Mouse (Mus musculus) hindbrain, embryonic 11.5 days (tissue): ENCODE measurements around the gene E030018B13Rik. TPM values are rescaled to one million over a fixed set of nuclear protein-coding genes. Genes with fewer than 3 reads are reported as not detected.

ENCODE experiments used
- ATAC-seq: fragments of 200-750 bp; cut with Nextera tagmentation; 2 replicates; pipeline ENCODE4 v1.8.0; 2017; ENCODE audit warnings: mild to moderate bottlenecking, moderate TSS enrichment, moderate library complexity; ENCODE audit not compliant: low FRiP score
- DNase-seq: peaks from one replicate; pipeline ENCODE4 v3.0.0-alpha.2; 2015; ENCODE audit warnings: low spot score
- H3K27ac ChIP-seq: fragments of 300-500 bp; sonication (generic); 2 replicates; pipeline ENCODE4 v1.5.1; 2014; ENCODE audit warnings: mild to moderate bottlenecking, low read depth, low read length
- H3K27me3 ChIP-seq: fragments of 300-500 bp; sonication (generic); 2 replicates; pipeline ENCODE4 v1.6.1; 2014; ENCODE audit warnings: mild to moderate bottlenecking, low read length, moderate library complexity, mixed read lengths; ENCODE audit not compliant: control insufficient read depth, insufficient read depth
- H3K36me3 ChIP-seq: fragments of 300-500 bp; sonication (generic); 2 replicates; pipeline ENCODE4 v1.6.1; 2014; ENCODE audit warnings: mild to moderate bottlenecking, low read length, moderate library complexity, mixed read lengths; ENCODE audit not compliant: control insufficient read depth, insufficient read depth
- H3K4me1 ChIP-seq: fragments of 300-500 bp; sonication (generic); replicated peaks from 2 replicates; pipeline ENCODE4 v1.6.1; 2014; ENCODE audit warnings: low read length, mixed read lengths; ENCODE audit not compliant: control insufficient read depth, insufficient read depth
- H3K4me2 ChIP-seq: fragments of 300-500 bp; sonication (generic); replicated peaks from 2 replicates; pipeline ENCODE4 v1.6.1; 2014; ENCODE audit warnings: mild to moderate bottlenecking, low read depth, low read length
- H3K4me3 ChIP-seq: fragments of 300-500 bp; sonication (generic); 2 replicates; pipeline ENCODE4 v1.5.1; 2014; ENCODE audit warnings: low read depth, low read length
- H3K9ac ChIP-seq: fragments of 300-500 bp; sonication (generic); 2 replicates; pipeline ENCODE4 v1.6.1; 2014; ENCODE audit warnings: low read depth, low read length
- H3K9me3 ChIP-seq: fragments of 300-500 bp; sonication (generic); 2 replicates; pipeline ENCODE4 v1.6.1; 2016; ENCODE audit warnings: low read length; ENCODE audit not compliant: control insufficient read depth
- WGBS: fragments of 180-500 bp; shearing (Covaris S2); extraction: QIAGEN DNeasy Blood & Tissue Kit; methylation state at CpG from one replicate; pipeline ENCODE4 v1.1.7; 2014; 5-methylcytosine and 5-hydroxymethylcytosine counted together
- polyA plus RNA-seq: library from polyadenylated mRNA; unstranded; fragments of >200 nt; fragmentation: Nextera tagmentation; extraction: Ambion mirVana; gene quantifications from 2 replicates; pipeline ENCODE4 v1.2.1, GENCODE M21; 2014

Gene E030018B13Rik
- polyA plus RNA-seq, 1 experiment from 2014 or later: 0.28 TPM

DNA sequence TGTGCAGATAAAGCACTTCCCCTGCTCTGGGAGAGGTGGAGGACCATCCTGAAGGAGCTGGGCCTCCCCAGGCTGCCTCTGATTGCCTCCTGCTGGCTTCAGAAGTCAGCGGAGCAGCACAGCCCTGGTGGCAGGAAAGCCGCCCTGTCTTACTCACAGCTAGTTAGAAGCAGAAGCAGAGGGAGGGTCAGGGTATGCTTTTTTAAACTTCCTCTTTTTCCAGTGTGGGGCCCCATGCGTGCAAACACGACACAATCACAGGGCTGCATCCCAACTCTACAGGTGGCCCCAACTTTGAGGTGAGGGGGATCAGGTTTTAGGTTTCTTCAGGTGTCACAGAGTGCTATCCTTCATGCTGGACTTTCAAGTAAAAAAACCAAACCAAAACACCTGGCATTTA, 5.7 kb upstream of the E030018B13Rik start:
- no peak overlapping the region for H3K4me3 ChIP-seq
- H3K4me1 ChIP-seq: peaks cover 18% of the 10 kb centered on the region
- H3K27ac ChIP-seq: no peak overlapping the region
- H3K9ac ChIP-seq: no peak overlapping the region
- no peaks in the 10 kb centered on the region for H3K27me3 ChIP-seq
- DNase-seq: no peak
- H3K4me2 ChIP-seq: no peak overlapping the region
- ATAC-seq: no peak
- H3K36me3 ChIP-seq: no peaks in the 10 kb centered on the region
- WGBS: 50% methylated on average over 4 of the region's 4 CpGs
- no peaks in the 10 kb centered on the region for H3K9me3 ChIP-seq

DNA sequence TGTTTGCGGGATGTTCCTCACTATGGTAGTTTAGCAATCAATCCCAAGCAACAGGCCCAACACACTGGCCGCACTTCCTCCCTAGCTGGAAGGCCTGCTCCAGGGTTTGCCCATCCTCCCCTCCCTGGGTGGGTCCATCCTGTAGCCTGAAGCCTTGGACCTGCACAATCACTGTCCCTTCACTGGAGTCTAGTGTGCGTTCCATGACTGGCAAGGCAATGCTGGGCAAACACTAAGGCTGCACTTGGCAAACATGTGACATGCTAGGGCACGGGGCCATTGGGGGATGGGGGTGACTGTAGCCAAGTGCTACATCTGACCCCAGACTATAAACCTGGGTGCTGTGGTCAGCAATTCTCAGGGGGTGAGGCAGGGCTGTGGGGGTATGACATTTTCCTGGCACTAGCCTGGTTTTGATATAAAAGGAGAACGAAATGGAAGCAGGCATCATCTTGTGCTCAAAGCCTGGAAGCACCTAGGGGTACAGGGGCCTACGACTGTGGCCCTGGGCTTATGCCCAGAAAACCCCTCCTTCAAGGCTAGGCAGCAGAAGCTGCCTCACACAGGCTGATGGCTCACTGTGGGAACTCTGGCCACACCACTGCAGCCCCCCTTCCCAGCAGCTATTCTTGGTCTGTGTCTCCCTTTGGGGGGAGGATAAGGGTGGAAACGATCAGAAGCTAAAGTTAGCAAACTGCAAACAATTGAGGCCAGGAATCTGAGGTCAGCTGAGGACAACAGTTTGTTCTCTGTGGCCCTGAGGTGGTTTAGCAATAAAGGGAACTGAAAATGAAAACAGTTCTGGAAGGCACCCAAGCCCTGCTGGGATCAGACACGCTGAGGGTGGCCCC, 5.0 kb upstream of the E030018B13Rik start:
- Histone ChIP-seq H3K9ac (no peak overlapping the region), H3K9me3 (no peaks in the 10 kb centered on the region), H3K4me1 (peaks cover 18% of the 10 kb centered on the region), H3K27me3 (no peaks in the 10 kb centered on the region), H3K36me3 (no peaks in the 10 kb centered on the region), H3K4me3 (no peak overlapping the region), H3K27ac (no peak overlapping the region), H3K4me2 (no peak overlapping the region)
- no peak for ATAC-seq
- DNase-seq: no peak
- WGBS: 54% methylated on average over 8 of the region's 8 CpGs

DNA sequence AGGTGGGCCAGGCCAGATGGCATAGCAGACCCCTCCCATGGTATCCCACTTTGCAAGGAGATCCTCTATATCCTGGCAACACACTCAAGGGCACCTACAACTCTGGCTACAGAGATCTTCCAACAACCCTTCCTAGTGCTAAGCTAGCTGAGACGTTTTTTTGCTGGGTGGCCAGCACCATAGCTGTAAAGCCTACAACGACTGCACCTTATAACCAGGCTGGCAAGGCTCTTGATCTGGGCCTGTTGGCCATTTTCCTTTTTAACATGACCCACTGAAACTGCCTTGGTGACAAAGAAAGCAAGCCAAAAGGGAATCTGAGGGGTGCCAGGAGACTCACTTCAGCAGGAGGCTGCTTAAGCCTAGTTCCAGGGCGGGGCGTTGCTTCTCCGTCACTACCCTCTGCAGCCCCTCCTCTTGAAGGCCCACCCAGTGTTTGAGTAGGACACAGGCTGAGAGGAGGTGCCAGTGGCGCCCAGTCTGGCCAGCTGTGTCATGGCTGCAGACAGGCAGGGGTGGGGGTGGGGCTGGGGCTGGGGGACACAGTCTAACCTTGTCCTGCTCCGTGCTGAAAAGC, 4.3 kb upstream of the E030018B13Rik start:
- no peaks in the 10 kb centered on the region for H3K9me3 ChIP-seq
- H3K36me3 ChIP-seq: no peaks in the 10 kb centered on the region
- no peak overlapping the region for H3K27ac ChIP-seq
- H3K4me2 ChIP-seq: no peak overlapping the region
- ATAC-seq (peak; percentile 26; the same call in 1 of the 2 replicates), DNase-seq (peak; percentile 37)
- 33% methylated on average over 7 of the region's 7 CpGs for WGBS
- H3K27me3 ChIP-seq: no peaks in the 10 kb centered on the region
- H3K9ac ChIP-seq: no peak overlapping the region
- H3K4me3 ChIP-seq: no peak overlapping the region
- peaks cover 18% of the 10 kb centered on the region for H3K4me1 ChIP-seq

DNA sequence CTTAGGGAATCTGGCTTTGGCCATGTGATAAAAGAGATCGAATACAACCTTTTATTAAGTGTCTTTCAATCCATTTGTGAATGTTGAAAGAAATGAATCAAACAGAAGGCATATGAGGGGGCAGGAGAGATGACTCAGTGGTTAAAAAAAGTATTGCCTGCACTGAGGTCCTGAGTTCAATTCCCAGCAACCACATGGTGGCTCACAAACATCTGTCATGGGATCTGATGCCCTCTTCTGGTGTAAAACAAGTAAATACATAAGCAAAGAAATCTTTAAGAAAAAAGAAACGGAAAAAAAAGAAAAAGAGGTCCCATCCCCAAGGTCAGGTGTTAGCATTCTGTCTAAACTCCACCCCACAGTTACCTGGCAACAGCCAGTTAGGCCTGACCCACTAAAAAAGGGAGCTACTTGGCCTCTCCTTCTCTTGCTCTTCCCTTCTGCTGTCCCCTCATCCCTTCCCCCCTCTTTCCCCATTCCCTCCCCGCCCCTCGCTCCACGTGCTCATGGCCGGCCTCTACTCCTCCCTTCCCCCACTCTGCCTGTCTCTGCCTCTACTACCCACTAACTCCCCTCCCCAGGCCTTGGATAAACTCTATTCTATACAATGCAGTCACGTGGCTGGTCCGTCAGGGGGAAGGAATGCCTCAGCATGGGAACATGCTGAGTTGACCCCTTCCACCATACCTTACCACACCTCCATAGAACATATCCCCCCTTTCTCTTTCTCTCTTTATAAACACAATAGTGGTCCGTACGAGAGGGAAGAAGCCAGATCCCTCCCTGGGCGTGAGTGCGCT, 3.5 kb upstream of the E030018B13Rik start:
- Histone ChIP-seq H3K27me3 (no peaks in the 10 kb centered on the region), H3K4me1 (peaks cover 18% of the 10 kb centered on the region), H3K4me3 (no peak overlapping the region), H3K4me2 (no peak overlapping the region), H3K9me3 (no peaks in the 10 kb centered on the region), H3K36me3 (no peaks in the 10 kb centered on the region), H3K9ac (no peak overlapping the region), H3K27ac (no peak overlapping the region)
- DNase-seq: no peak
- peak; percentile 48 for ATAC-seq
- WGBS: 18% methylated on average over 12 of the region's 12 CpGs

DNA sequence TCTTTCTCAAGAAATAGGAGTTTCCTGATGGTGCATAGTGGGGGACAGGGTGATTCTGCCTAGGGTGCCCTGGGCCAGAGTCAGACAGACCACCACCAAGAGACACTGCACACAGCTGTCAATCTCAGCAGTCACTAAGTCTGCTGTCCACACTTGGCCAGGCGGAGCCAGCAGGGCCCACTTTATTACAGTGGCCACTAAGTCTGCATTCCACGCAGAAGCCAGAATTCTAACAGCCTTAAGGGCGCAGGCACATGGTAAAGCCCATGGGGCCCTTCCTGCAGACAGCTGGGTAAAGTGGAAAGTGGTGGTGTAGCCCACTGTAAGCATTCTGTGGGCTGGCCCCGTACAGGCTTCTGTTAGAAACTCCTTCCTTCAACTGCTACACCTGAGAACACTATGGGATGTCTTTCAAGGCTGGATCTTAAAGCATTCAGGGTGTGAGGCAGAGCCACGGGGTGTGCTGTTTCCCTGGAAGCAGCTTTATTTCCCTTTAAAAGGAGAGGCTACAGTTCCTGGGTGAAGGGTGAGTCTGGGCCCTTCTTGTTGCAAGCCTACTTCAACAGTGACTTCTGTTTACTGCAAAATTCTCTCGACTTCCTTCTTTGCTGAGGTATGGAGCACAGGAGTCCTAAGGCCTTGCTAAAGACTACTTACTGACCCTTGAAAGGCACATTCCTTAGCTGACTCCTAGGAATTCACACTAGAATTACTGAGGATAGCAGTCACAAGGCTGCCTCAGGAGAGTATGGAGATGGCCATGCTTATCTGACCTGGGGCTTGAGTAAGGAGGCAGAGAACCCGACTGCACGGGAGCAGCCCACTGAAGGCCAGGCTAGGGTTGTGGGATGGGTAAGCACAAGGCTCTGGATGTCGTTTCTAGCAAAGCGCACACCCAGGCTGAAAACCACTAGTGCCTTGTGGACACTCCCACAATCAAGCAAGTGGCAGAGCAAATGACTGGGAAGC, 2.6 kb upstream of the E030018B13Rik start:
- Histone ChIP-seq H3K9ac (no peak overlapping the region), H3K9me3 (no peaks in the 10 kb centered on the region), H3K4me2 (no peak overlapping the region), H3K4me1 (peaks cover 18% of the 10 kb centered on the region), H3K36me3 (no peaks in the 10 kb centered on the region), H3K4me3 (no peak overlapping the region), H3K27me3 (no peaks in the 10 kb centered on the region), H3K27ac (no peak overlapping the region; the same call in 1 of the 2 replicates)
- WGBS: 44% methylated on average over 10 of the region's 10 CpGs
- ATAC-seq: peak; percentile 31
- no peak for DNase-seq

DNA sequence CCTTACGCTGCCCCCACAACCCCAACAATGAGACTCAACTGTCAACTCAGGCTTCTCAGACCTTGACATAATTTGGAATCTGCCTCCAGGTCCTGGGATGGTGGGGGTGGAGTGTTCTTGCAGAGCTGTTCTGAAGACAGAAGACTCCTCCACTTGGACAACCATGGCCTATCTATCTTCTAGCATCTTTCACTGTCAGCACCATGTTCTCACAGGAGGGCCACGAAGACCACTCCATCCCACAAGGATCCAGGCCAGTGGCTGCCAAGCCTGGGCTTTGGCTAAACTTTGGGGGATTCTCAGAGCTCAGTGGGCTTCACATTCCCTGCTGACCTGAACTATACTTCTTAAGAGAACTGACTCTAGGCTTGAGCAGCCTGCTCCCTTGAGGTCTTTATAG, 1.8 kb upstream of the E030018B13Rik start:
- Histone ChIP-seq H3K36me3 (no peaks in the 10 kb centered on the region), H3K4me2 (no peak overlapping the region), H3K9me3 (no peaks in the 10 kb centered on the region), H3K27me3 (no peaks in the 10 kb centered on the region), H3K9ac (no peak overlapping the region), H3K4me1 (peaks cover 18% of the 10 kb centered on the region), H3K4me3 (no peak overlapping the region), H3K27ac (no peak overlapping the region)
- WGBS: 94% methylated on average over 2 of the region's 2 CpGs
- DNase-seq (no peak), ATAC-seq (no peak)

DNA sequence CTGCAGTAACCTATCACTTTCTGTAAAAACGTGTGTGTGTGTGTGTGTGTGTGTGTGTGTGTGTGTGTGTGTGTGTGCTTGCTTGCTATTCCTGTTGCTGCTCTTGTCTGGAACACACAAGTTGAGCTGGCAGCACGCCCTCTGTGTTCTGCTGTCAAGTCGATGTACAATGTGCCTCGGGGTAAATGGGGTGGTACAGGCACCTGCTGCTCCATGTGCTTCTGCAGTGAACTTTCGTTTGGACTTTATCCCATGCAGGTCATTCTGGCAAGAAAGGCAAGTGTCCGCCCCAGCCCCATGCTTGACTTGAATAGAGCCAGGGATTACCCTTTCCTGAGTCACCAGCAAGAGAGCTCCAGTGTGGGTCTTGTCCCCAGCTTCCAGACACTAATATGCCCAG, 1.0 kb downstream of the E030018B13Rik start:
- H3K4me2 ChIP-seq: no peak overlapping the region
- no peak overlapping the region for H3K4me3 ChIP-seq
- no peaks in the 10 kb centered on the region for H3K9me3 ChIP-seq
- ATAC-seq (no peak), DNase-seq (no peak)
- H3K36me3 ChIP-seq: no peaks in the 10 kb centered on the region
- WGBS: 88% methylated on average over 6 of the region's 6 CpGs
- no peaks in the 10 kb centered on the region for H3K27me3 ChIP-seq
- H3K9ac ChIP-seq: no peak overlapping the region
- peaks cover 14% of the 10 kb centered on the region for H3K4me1 ChIP-seq
- no peak overlapping the region for H3K27ac ChIP-seq
